Mouse (Mus musculus) stomach, postnatal 0 days (tissue): ENCODE measurements around the gene Gramd4. TPM values are rescaled to one million over a fixed set of nuclear protein-coding genes. Genes with fewer than 3 reads are reported as not detected.

Experiments
- ATAC-seq: fragments of 200-750 bp; cut with Nextera tagmentation; 2 replicates; pipeline ENCODE4 v1.8.0; 2017; ENCODE audit not compliant: low FRiP score, low TSS enrichment
- DNase-seq: peaks from one replicate; pipeline ENCODE4 v3.0.0-alpha.2; 2016; ENCODE audit warnings: low spot score
- H3K27ac ChIP-seq: fragments of 300-500 bp; sonication (generic); replicated peaks from 2 replicates; pipeline ENCODE4 v1.5.1; 2014; ENCODE audit warnings: mild to moderate bottlenecking, control low read depth
- H3K27me3 ChIP-seq: fragments of 300-500 bp; sonication (generic); 2 replicates; pipeline ENCODE4 v1.6.1; 2014; ENCODE audit warnings: low read length; ENCODE audit not compliant: control insufficient read depth, insufficient read depth
- H3K36me3 ChIP-seq: fragments of 300-500 bp; sonication (generic); 2 replicates; pipeline ENCODE4 v1.6.1; 2014; ENCODE audit warnings: low read length, mixed read lengths; ENCODE audit not compliant: control insufficient read depth, insufficient read depth
- H3K4me1 ChIP-seq: fragments of 300-500 bp; sonication (generic); replicated peaks from 2 replicates; pipeline ENCODE4 v1.6.1; 2014; ENCODE audit warnings: antibody characterized with exemption; ENCODE audit not compliant: control insufficient read depth, insufficient read depth
- H3K4me2 ChIP-seq: fragments of 300-500 bp; sonication (generic); replicated peaks from 2 replicates; pipeline ENCODE4 v1.6.1; 2014; ENCODE audit warnings: low read depth, mild to moderate bottlenecking, control low read depth, moderate library complexity
- H3K4me3 ChIP-seq: fragments of 300-500 bp; sonication (generic); 2 replicates; pipeline ENCODE4 v1.5.1; 2014; ENCODE audit warnings: low read depth, low read length, control low read depth
- H3K9ac ChIP-seq: fragments of 300-500 bp; sonication (generic); 2 replicates; pipeline ENCODE4 v1.6.1; 2014; ENCODE audit warnings: mild to moderate bottlenecking, low read length, control low read depth, mixed read lengths
- H3K9me3 ChIP-seq: fragments of 300-500 bp; sonication (generic); 2 replicates; pipeline ENCODE4 v1.6.1; 2016; ENCODE audit warnings: low read length; ENCODE audit not compliant: control insufficient read depth
- CTCF ChIP-seq: IDR thresholded peaks from 2 replicates; pipeline ENCODE4 v1.5.1; 2016; ENCODE audit warnings: antibody characterized with exemption, low read depth, mild to moderate bottlenecking, moderate library complexity
- EP300 ChIP-seq: optimal IDR thresholded peaks from 2 replicates; pipeline ENCODE3; 2016; ENCODE audit warnings: antibody characterized with exemption
- WGBS: fragments of 180-500 bp; shearing (Covaris S2); extraction: QIAGEN DNeasy Blood & Tissue Kit; methylation state at CpG from one replicate; pipeline ENCODE4 v1.1.7; 2014; 5-methylcytosine and 5-hydroxymethylcytosine counted together
- polyA plus RNA-seq: library from polyadenylated mRNA; unstranded; fragments of >200 nt; fragmentation: Nextera tagmentation; extraction: Ambion mirVana; gene quantifications from 2 replicates; pipeline ENCODE4 v1.2.1, GENCODE M21; 2015

Gene Gramd4
- polyA plus RNA-seq, 1 experiment from 2014 or later, result 11.1 TPM

DNA sequence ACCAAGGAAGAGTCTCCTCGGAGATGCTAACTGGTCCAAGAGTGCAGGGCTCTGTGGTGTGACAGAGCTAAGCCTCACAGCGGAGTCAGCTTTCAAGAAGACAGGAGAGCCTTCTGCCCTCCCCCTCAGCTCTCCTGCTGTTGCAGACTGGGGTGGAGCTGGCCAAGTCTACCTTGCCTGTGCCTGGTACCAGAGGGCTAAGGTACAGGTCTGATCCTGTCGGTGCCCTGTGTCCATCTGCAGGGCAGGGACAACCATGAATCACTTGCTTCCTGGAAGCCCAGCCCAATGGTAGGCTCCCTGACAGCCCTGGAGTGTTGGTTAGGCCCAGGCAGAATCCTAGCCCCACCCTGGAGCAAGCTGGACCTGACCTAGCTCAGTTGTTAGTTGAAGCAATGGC is 129.2 kb downstream of the Gramd4 start:
- Histone ChIP-seq H3K9ac (no peak overlapping the region), H3K4me1 (peaks cover 11% of the 10 kb centered on the region; the same call in 1 of the 2 replicates), H3K27me3 (no peaks in the 10 kb centered on the region), H3K9me3 (no peaks in the 10 kb centered on the region), H3K4me3 (no peak overlapping the region), H3K36me3 (no peaks in the 10 kb centered on the region), H3K27ac (peak overlapping the region; percentile 92), H3K4me2 (peak overlapping the region; percentile 89; the same call in 1 of the 2 replicates)
- no peak for TF ChIP-seq CTCF
- no peak for TF ChIP-seq EP300
- peak; percentile 74 for ATAC-seq
- peak; percentile 52 for DNase-seq
- WGBS, result 45% methylated on average over 3 of the region's 3 CpGs

Other genes with a start within 250 kb of the Gramd4 start
- gene Cdpf1, start 246.0 kb upstream of the Gramd4 start, polyA plus RNA-seq, result 38.8 and 40.2 TPM in 2 replicates
- 0.21 and 0.27 TPM in 2 replicates for gene Pkdrej, start 236.0 kb upstream of the Gramd4 start, polyA plus RNA-seq
- 15.6 and 18.0 TPM in 2 replicates for gene Ttc38, start 225.4 kb upstream of the Gramd4 start, polyA plus RNA-seq
- 5.0 and 6.5 TPM in 2 replicates for gene Gtse1, start 197.9 kb upstream of the Gramd4 start, polyA plus RNA-seq
- 21.2 and 21.5 TPM in 2 replicates for gene Trmu, start 178.4 kb upstream of the Gramd4 start, polyA plus RNA-seq
- 2.0 and 2.2 TPM in 2 replicates for gene Celsr1, start 23.9 kb upstream of the Gramd4 start, polyA plus RNA-seq
- gene Cerk, start 128.4 kb downstream of the Gramd4 start, polyA plus RNA-seq, result 4.6 and 5.2 TPM in 2 replicates
- 8.7 TPM in 2 replicates for gene Tbc1d22a, start 156.8 kb downstream of the Gramd4 start, polyA plus RNA-seq